Mouse (Mus musculus) embryo, embryonic 9.5 days (tissue): ENCODE measurements around the gene Rsph9.
A peak's percentile ranks its signal among the peaks of the same experiment; 100 is the strongest.

ENCODE experiments used
- DNase-seq: peaks from one replicate; pipeline ENCODE4 v3.0.0-alpha.2; 2017; ENCODE audit errors: extremely low spot score

Gene Rsph9

DNA sequence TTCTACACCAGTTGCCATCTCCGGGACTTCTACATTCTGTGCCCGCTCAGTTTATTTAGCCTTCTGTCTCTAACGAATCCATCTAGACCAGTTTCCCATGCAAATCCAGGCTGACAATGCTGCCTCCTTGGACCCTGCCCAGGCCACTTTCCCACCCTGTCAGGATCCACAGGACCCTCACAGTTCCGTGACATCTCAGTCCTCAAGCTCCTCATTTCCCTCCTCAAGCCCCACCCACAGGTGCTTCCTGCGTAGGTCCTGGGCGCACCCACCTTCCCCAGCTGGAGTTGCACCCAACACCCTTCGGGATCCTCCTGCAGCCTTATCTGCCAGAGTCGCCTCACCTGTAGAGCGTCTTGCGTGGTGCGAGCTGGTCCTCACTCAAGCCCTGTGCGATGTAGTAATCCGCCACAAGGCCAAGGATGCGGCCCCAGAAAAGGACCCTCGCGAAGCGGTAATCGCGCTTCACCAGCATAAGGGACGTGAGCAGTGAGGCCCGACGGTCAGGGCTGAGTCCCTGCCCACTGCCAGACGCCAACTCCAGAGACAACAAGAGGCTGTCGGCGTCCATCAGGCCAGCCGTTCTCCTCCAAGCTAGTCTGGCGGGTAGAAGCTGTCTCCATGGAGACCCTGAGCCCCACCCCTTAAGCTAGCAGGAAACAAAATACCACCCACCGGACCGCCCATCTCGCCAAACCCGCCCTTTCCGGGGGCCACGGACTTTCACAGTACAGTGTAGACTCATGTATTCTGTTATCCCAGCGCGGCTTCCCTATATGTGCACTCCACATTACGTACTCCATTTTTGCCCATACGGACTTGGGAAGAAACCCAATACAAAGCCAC lies at the start of gene Rsph9:
Gene Rsph9, minus strand, starts transcription at position 639 of the 846 bp plus-strand sequence.
- peak; percentile 83 for DNase-seq

- no peak for DNase-seq
These were observed 44.8 kb upstream of the Rsph9 start for GRCm38 (mm10) chr17:46188829-46189228.

GRCm38 (mm10) chr17:46182273-46182672 lies 38.3 kb upstream of the Rsph9 start:
- no peak for DNase-seq

GRCm38 (mm10) chr17:46170538-46170937 lies 26.5 kb upstream of the Rsph9 start:
- no peak for DNase-seq

DNA sequence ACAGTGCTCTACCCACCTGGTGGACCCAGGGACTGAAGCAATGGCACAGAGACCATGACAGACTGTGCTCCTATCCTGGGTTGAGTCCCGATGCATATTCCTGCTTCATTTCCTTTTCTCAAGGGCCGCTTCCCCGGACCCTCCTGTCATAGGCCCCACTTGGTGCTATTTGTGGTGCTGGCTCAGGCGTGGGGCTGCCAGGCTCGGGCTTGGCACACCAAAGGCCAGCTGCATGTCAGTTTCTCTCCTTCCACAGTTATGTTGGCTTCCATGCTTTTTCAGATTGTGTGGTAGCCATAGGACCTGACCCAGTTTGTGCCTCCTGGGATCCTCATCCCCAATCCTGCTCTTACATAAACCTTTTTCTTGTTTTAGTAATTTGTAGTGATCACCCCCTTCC lies 24.8 kb upstream of the Rsph9 start:
- no peak for DNase-seq

- no peak for DNase-seq
These were observed 24.3 kb upstream of the Rsph9 start for GRCm38 (mm10) chr17:46168318-46168717.

GRCm38 (mm10) chr17:46167014-46167413 lies 23.0 kb upstream of the Rsph9 start:
- no peak for DNase-seq

DNA sequence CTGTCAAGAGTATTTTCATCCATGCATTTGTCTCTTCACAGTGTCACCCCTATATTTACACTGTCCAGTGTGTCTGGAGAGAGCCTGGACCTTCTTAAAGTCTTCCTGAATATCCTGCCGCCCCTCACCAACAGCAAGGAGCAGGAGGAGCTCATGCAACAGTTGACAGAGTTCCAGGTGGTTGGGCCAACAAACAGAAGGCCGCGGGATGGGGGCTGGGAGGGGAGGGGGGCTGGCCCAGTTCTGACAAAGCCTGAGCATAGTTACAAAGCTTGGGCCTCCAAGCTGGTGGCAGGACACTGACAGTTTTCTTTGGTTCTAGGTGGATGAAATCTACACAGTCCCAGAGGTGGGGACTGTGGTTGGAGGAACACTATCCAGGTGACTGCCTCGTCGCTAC lies 22.3 kb upstream of the Rsph9 start:
- no peak for DNase-seq

- no peak for DNase-seq
These were observed 21.4 kb upstream of the Rsph9 start for GRCm38 (mm10) chr17:46165460-46165859.

GRCm38 (mm10) chr17:46164791-46165190 lies 20.8 kb upstream of the Rsph9 start:
- no peak for DNase-seq

GRCm38 (mm10) chr17:46164301-46164700 lies 20.3 kb upstream of the Rsph9 start:
- DNase-seq = no peak

DNA sequence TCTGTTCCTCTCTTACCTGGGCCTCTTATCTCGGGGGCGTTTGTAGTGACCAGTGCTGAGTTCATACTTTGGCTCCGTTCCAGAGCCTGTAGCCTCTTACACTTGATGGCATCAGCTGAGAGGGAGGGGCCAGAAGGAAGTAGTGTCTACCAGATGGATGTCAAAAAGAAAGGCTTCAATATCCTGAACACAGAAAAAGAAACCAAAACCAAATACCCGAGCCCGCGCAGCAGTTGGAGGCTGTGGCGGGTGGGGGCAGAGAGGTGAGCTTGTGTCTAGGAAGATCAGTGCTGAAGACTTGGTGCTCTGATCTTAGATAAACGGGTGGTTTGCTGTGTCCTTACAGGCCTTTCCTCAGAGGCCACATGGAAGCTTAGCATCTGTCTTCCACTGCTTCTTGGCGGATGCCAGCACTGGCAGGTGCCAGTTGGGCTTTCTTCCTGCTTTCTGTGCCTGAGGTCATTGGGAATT lies 19.0 kb upstream of the Rsph9 start:
- DNase-seq = no peak

DNA sequence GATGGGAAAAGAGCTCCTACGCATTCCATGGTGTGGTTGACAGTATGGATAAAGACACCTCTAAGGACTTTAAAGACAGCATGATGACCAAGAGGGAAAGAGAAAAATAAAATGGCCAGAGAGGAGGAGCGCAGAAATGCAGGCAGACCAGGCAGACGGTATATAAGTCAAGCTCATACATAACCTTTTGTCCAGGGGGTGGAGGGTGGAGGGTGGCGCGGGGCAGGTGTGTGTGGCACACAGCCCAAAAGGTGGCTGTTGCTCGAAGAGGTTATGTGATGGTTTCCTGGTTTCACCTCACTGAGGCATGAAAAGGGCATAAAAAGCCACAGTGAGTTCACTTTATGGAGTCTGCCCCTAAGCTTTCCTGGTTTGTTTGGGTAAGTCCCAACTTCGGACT lies 18.5 kb upstream of the Rsph9 start:
- DNase-seq = no peak

- DNase-seq = no peak
These were observed 17.7 kb upstream of the Rsph9 start for GRCm38 (mm10) chr17:46161710-46162109.

DNA sequence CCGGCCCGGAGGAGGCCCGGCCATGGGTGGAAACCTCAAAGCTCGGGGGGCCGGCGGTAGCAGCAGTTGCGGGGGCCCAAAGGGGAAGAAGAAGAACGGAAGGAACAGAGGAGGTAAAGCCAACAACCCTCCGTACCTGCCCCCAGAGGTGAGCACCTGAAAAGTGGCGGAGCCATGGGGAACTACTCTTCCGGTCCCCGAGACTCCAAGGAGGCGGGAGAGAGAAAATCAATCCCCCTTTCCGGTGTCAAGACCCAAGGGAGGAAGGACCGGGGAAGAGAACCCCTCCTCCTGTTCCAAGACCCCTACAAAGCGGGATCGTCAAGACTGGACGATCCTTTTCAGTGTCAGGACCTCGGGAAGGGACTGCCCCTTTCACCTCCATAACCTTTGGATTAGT lies 17.2 kb upstream of the Rsph9 start:
- no peak for DNase-seq

GRCm38 (mm10) chr17:46160686-46161085 lies 16.7 kb upstream of the Rsph9 start, which contains the start of gene Gtpbp2:
TSS of gene Gtpbp2 (plus strand) at chr17:46161032.
- peak; percentile 96 for DNase-seq

DNA sequence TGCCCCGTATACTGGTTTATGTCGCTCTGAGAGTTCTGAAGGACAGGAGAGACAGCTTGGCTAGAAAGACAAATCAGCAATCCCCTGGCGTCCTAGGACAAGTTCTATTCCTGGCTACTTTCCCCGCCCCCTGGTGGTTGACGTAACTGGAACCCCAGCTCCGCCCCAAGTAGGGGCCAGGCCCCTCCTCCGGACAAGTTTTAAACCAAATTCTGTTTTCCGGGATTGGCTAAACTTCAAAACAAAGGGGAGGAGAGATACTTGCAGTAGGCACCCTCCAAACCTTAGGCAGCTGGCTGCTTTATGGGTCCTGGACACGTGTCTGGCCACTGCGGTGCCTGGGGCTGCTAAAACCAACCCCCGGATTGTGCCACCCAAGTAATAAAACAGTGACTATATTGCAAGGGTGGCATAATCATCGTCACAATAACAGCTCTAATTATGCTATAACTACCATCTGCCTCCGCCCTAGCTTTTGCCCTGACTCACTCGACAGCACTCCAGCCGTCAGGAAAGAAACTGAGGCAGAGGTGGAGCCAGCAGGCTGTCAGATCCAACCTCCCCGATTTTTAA lies 16.2 kb upstream of the Rsph9 start:
- peak; percentile 88 for DNase-seq

DNA sequence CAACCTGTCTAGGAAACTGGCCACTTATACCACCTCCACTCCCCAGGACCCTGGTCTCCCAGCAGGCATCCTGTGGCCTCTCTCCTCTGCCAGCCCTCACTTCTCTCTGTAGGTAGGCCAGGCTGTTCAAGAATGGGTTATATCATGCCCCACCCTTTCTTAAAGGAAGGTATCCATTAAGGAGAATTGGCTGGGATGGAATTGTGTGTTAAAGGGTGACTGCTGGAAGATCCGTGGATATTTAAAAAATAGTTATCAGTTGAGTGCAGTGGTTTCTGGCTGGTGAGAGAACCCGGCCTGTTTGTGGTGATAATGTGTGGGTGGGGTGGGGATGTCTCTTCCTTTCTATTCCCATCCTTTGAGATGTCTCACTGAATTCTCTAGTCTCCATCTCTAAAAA lies 15.2 kb upstream of the Rsph9 start:
- DNase-seq = no peak

- no peak for DNase-seq
These were observed 13.1 kb upstream of the Rsph9 start for GRCm38 (mm10) chr17:46157131-46157530.

DNA sequence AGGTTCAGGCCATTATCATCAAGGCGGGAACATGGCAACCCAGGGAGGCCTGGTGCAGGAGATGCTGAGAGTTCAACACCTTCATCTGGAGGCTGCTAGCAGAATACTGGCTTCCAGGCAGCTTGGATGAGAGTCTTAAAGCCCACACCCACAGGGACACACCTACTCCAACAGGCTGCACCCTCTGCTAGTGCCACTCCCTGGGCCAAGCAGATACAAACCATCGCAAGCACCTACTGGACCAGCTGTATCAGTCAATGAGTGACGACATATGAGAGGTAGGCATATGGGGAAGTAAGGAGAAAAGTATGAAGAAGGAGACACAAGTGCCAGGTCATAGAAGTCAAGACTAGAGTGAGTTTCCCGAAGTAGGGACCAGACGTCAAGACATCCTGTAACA lies 12.7 kb upstream of the Rsph9 start:
- no peak for DNase-seq

GRCm38 (mm10) chr17:46154336-46154735 lies 10.3 kb upstream of the Rsph9 start:
- no peak for DNase-seq

DNA sequence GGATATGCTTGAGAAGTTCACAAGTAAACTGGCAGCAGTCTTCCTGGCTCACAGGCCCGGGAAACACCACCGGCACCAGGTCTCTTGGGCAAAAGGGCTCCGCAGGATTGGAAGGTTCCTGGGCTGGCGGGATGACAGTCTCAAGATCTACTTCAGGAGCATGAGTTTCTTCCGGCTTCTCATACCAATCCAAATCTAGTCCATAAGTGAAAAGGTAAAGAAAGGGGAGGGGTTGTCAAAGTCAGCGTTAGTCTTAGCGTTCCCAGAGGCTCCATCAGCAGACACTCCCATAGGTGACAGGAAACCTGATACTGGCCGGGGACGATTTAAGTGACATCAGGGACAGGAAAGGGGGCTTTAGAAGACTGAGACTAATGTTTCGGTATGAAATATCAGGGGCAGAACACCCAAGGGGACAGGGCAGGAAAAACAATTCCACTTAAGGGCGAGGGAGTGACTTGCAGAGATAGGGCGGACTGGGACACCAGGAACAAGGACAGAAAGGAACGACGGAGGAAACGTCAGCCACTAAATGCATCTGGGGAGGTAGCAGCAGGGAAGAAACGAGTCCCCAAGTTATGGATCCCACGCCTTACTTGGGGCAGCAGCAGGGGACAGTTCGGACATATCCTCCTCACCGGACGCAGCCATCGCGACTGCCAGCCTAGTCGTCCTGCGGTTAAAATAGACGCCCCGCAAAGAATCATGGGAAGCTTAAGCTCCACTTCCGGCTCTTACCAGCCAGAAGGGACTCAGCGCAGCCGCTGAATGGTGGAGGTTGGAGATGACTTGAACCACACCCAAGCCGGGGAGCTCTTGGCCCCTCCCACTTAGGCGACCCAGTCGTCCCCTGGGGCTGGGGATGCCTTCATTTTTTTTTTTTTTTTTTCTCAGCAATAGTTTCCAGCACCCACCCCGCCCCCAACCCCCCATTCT lies 9.1 kb upstream of the Rsph9 start, which contains the start of gene Mad2l1bp:
Gene Mad2l1bp, minus strand, starts transcription at position 707 of the 936 bp plus-strand sequence.
- DNase-seq = peak; percentile 85
